Mouse (Mus musculus) small intestine, adult 2 months (tissue): ENCODE results near the gene Tmem199. TPM values are rescaled to one million over a fixed set of nuclear protein-coding genes. Genes with fewer than 3 reads are reported as not detected.

Source experiments
- H3K27ac ChIP-seq: fragments of 200-500 bp; 2 replicates; pipeline ENCODE4 v1.5.1; 2012; ENCODE audit warnings: low read depth, low read length, control low read depth, inconsistent platforms; ENCODE audit not compliant: insufficient read depth
- H3K27me3 ChIP-seq: fragments of 200-500 bp; 2 replicates; pipeline ENCODE4 v1.6.1; 2012; ENCODE audit warnings: mild to moderate bottlenecking, moderate library complexity, low read length, inconsistent platforms; ENCODE audit not compliant: control insufficient read depth, insufficient read depth
- H3K36me3 ChIP-seq: fragments of 200-500 bp; 2 replicates; pipeline ENCODE4 v1.6.1; 2012; ENCODE audit warnings: mild to moderate bottlenecking, low read length, control low read depth, inconsistent platforms; ENCODE audit not compliant: control insufficient read depth, insufficient read depth
- H3K4me1 ChIP-seq: fragments of 200-500 bp; 2 replicates; pipeline ENCODE4 v1.6.1; 2012; ENCODE audit warnings: low read length, inconsistent platforms, mixed read lengths; ENCODE audit not compliant: control insufficient read depth, insufficient read depth, insufficient read length
- H3K4me3 ChIP-seq: fragments of 200-500 bp; 2 replicates; pipeline ENCODE4 v1.5.1; 2012; ENCODE audit warnings: low read depth, mild to moderate bottlenecking, control low read depth, inconsistent platforms, low read length, moderate library complexity
- CTCF ChIP-seq: fragments of 200-500 bp; IDR thresholded peaks from 2 replicates; pipeline ENCODE4 v1.5.1; 2012; ENCODE audit warnings: low read depth, mild to moderate bottlenecking, control low read depth, inconsistent platforms, low read length, moderate library complexity, mixed read lengths; ENCODE audit not compliant: insufficient replicate concordance, insufficient read length; ENCODE audit errors: extremely low read depth
- POLR2A ChIP-seq: fragments of 200-500 bp; IDR thresholded peaks from 2 replicates; pipeline ENCODE4 v1.6.1; 2012; ENCODE audit warnings: low read depth, mild to moderate bottlenecking, control low read depth, inconsistent platforms, low read length, moderate library complexity
- WGBS: fragments of 180-500 bp; shearing (Covaris S2); methylation state at CpG from one replicate; pipeline ENCODE4 v1.1.7; 2018; 5-methylcytosine and 5-hydroxymethylcytosine counted together
- polyA plus RNA-seq: library from polyadenylated mRNA; depleted of rRNA; stranded (reverse); fragments of >200 nt; gene quantifications from 2 replicates; pipeline ENCODE4 v1.2.3, GENCODE M21; 2012; rRNA removed

Gene Tmem199
- polyA plus RNA-seq, 1 experiment, result 3.8 TPM

DNA sequence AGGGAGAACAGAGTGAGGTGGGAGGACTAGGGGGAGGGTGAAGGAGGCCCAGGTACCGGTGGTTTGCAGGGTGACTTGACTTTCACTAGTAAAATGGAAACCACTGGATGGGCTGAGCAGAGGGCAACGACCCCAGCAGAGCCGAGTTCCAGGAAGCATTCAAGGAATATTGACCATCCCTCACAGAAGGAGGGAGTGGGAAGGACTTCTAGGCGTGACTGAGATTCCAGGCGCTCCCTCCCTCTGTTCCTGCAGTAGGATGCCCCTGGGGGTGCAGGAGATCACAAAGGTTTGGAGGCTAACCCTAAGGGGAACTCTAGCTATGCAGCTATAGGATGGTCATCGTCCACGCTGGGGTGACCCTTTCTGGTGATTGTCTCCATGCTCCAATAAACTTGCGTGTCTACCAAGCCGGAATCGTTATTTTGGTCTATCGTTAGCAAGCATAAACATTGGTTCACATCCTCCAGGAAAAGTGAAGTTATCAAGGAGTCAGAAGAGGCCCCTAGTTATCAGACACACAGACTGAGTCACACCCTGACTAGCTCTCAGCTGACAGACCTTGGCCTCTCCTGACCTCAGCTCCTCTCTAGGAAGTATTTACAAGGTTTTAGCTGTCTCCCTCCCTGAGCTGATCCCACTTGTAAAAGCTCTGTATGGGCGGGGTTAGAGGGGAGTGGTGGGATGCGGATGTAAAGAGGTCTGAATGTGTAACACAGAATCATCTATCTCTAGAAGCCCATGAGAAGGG, 48.5 kb downstream of the Tmem199 start:
- H3K27ac ChIP-seq, result peak overlapping the region; percentile 86
- H3K4me3 ChIP-seq, result no peak overlapping the region
- TF ChIP-seq POLR2A (no peak), CTCF (no peak)
- H3K27me3 ChIP-seq, result no peaks in the 10 kb centered on the region
- no peaks in the 10 kb centered on the region for H3K36me3 ChIP-seq
- peaks cover 27% of the 10 kb centered on the region for H3K4me1 ChIP-seq
- 25% methylated on average over 13 of the region's 13 CpGs for WGBS

DNA sequence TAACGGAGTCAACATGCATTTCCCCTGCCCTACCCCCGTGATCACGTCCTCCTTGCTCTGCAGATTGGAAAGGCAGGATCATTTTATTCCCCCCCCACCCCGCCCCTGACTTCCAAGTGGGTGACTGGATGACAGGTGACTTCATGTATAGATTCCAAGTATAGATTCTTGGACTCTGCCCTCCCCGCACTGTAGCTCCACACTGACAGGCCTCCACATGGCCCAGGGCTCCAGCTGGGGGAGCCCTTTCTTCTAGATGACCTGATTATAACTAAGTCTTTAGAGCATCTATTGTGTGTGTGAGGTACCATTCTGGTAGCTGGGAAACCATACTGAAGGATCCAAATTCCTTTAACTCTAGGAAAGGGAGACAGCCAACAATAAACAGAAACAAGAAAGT, 49.3 kb downstream of the Tmem199 start:
- 29% methylated on average over 5 of the region's 5 CpGs for WGBS
- TF ChIP-seq POLR2A (no peak), CTCF (no peak)
- H3K27me3 ChIP-seq, result no peaks in the 10 kb centered on the region
- H3K36me3 ChIP-seq, result no peaks in the 10 kb centered on the region
- no peak overlapping the region for H3K4me3 ChIP-seq
- peaks cover 27% of the 10 kb centered on the region for H3K4me1 ChIP-seq
- H3K27ac ChIP-seq, result peak overlapping the region; percentile 78

DNA sequence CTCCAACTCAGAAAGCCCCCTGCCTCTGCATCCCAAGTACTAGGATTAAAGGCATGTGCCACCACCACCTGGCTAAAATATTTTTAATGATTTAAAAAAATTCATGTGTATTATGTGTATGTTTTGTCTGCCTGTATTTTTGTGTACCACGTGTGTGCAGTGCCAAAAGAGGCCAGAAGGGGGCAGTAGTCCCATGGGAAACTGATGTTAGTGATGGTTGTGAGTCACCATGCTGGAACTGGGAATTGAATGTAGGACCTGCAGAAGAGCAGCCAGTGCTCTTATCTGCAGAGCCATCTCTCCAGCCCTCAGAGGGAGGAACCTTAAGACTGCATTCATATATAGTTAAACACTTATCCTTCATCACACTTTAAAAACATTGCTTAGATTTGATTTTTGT, 50.1 kb downstream of the Tmem199 start:
- no peaks in the 10 kb centered on the region for H3K27me3 ChIP-seq
- no peaks in the 10 kb centered on the region for H3K36me3 ChIP-seq
- no peak overlapping the region for H3K4me3 ChIP-seq
- no peak overlapping the region for H3K27ac ChIP-seq
- TF ChIP-seq CTCF, result peak; percentile 57; the same call in 1 of the 2 replicates
- no peak for TF ChIP-seq POLR2A
- peaks cover 27% of the 10 kb centered on the region for H3K4me1 ChIP-seq
- 69% methylated on average over 1 of the region's 1 CpGs for WGBS

DNA sequence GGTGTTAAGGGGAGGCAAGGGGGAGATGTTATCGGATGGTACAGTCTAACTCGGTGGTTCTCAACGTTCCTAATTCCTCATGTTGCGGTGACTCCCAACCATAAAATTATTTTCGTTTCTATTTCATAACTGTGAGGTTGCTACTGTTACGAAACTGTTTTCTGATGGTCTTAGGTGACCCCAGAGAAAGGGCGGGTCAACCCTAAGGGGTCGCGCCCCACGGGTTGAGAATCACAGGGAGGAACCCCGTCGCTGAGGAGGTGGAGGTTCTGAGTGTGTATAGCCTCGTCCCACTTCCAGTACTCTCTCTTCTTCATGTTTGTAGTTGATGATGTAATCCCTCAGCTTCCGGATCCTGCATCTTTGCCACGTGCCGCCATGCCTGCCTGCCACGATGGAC, 53.2 kb downstream of the Tmem199 start:
- H3K27ac ChIP-seq, result no peak overlapping the region
- no peaks in the 10 kb centered on the region for H3K36me3 ChIP-seq
- no peak overlapping the region for H3K4me3 ChIP-seq
- H3K27me3 ChIP-seq, result no peaks in the 10 kb centered on the region; the same call in 1 of the 2 replicates
- WGBS, result 70% methylated on average over 17 of the region's 17 CpGs
- no peak for TF ChIP-seq CTCF
- no peak for TF ChIP-seq POLR2A
- H3K4me1 ChIP-seq, result peaks cover 8% of the 10 kb centered on the region; the same call in 1 of the 2 replicates

Other genes with a start within 250 kb of the Tmem199 start
- 0.14 and 0.18 TPM in 2 replicates for gene BC030499, start 221.3 kb downstream of the Tmem199 start, polyA plus RNA-seq
- gene Spag5, start 210.6 kb downstream of the Tmem199 start, polyA plus RNA-seq, result 5.1 and 7.5 TPM in 2 replicates
- gene Aldoc, start 189.2 kb downstream of the Tmem199 start, polyA plus RNA-seq, result 8.8 and 11.7 TPM in 2 replicates
- 47.6 and 70.8 TPM in 2 replicates for gene Pigs, start 183.8 kb downstream of the Tmem199 start, polyA plus RNA-seq
- 12.7 and 13.3 TPM in 2 replicates for gene Unc119, start 168.7 kb downstream of the Tmem199 start, polyA plus RNA-seq
- gene Foxn1, start 125.6 kb downstream of the Tmem199 start, polyA plus RNA-seq, result 0.06 TPM in 1 of 2 replicates, not detected in the other
- 24.9 and 374 TPM in 2 replicates for gene Slc13a2, start 90.0 kb downstream of the Tmem199 start, polyA plus RNA-seq
- 117 and 341 TPM in 2 replicates for gene Slc46a1, start 46.5 kb downstream of the Tmem199 start, polyA plus RNA-seq
- 0.43 and 0.60 TPM in 2 replicates for gene Sarm1, start 14.4 kb downstream of the Tmem199 start, polyA plus RNA-seq
- gene Vtn, start 13.1 kb downstream of the Tmem199 start, polyA plus RNA-seq, result 3.2 and 21.1 TPM in 2 replicates
- not detected in 2 replicates for gene Sebox, start 8.7 kb downstream of the Tmem199 start, polyA plus RNA-seq
- gene Poldip2, start within 50 bp of the Tmem199 start, polyA plus RNA-seq, result 18.1 and 24.9 TPM in 2 replicates
- 31.3 and 64.5 TPM in 2 replicates for gene Tnfaip1, start 24.2 kb upstream of the Tmem199 start, polyA plus RNA-seq
- gene Ift20, start 24.2 kb upstream of the Tmem199 start, polyA plus RNA-seq, result 114 and 137 TPM in 2 replicates
- gene Tmem97, start 38.6 kb upstream of the Tmem199 start, polyA plus RNA-seq, result 32.4 and 47.0 TPM in 2 replicates
- 7.8 and 9.8 TPM in 2 replicates for gene Nlk, start 185.2 kb upstream of the Tmem199 start, polyA plus RNA-seq
- gene Ccnq, start 239.6 kb upstream of the Tmem199 start, polyA plus RNA-seq, result 17.8 and 27.4 TPM in 2 replicates